Mouse (Mus musculus) lung, adult 2 months (tissue): ENCODE data around the gene Cops7a.

Experiments
- CTCF ChIP-seq: fragments of 200-500 bp; IDR thresholded peaks from 2 replicates; pipeline ENCODE4 v1.5.1; 2011; ENCODE audit warnings: mild to moderate bottlenecking, low read length, control low read depth; ENCODE audit not compliant: insufficient read depth
- POLR2A ChIP-seq: fragments of 200-500 bp; IDR thresholded peaks from 2 replicates; pipeline ENCODE4 v1.6.1; 2011; ENCODE audit warnings: low read depth, mild to moderate bottlenecking, control low read depth, low read length, borderline replicate concordance; ENCODE audit errors: extremely low read depth

GRCm38 (mm10) chr6:124934670-124935069 lies 30.7 kb downstream of the Cops7a start:
- TF ChIP-seq POLR2A = no peak
- TF ChIP-seq CTCF = no peak
